Mouse (Mus musculus) MEL (cell line): ENCODE data around the gene Fam171a2. TPM values are rescaled to one million over a fixed set of nuclear protein-coding genes. Genes with fewer than 3 reads are reported as not detected.

Source experiments
- DNase-seq: peaks from one replicate; pipeline ENCODE4 v3.0.0; 2011; ENCODE audit warnings: low read depth, low spot score
- H3K27ac ChIP-seq: 2 replicates; pipeline ENCODE4 v1.5.1; 2012; ENCODE audit warnings: low read depth, mild to moderate bottlenecking, control low read depth, low read length, moderate library complexity; ENCODE audit not compliant: control insufficient read depth
- H3K27me3 ChIP-seq, 2 experiments: fragments of 150-350 bp in 1 of 2; sonication (generic) in 1 of 2; 2 replicates each; pipeline ENCODE4 v1.6.1; 2012; ENCODE audit warnings: low read length in 2 of 2, mild to moderate bottlenecking in 2 of 2, improper control_type of control experiment in 1 of 2, moderate library complexity in 1 of 2; ENCODE audit not compliant: insufficient read depth in 2 of 2, control insufficient read depth in 1 of 2
- H3K36me3 ChIP-seq, 2 experiments: 2 replicates each; pipeline ENCODE4 v1.6.1; 2012 to 2014; ENCODE audit warnings: low read length in 2 of 2, improper control_type of control experiment in 1 of 2, inconsistent platforms in 1 of 2, mild to moderate bottlenecking in 1 of 2; ENCODE audit not compliant: insufficient read depth in 2 of 2, control insufficient read depth in 1 of 2
- H3K4me1 ChIP-seq, 2 experiments: fragments of 150-350 bp in 1 of 2; sonication (generic) in 1 of 2; 2 replicates each; pipeline ENCODE4 v1.6.1; 2012; ENCODE audit warnings: low read length in 2 of 2, improper control_type of control experiment in 1 of 2, mild to moderate bottlenecking in 1 of 2; ENCODE audit not compliant: insufficient read depth in 2 of 2, control insufficient read depth in 1 of 2
- H3K4me3 ChIP-seq, 2 experiments: fragments of 150-350 bp in 1 of 2; sonication (generic) in 1 of 2; 2 replicates each; pipeline ENCODE4 v1.5.1; 2012; ENCODE audit warnings: low read depth in 2 of 2, low read length in 2 of 2, mild to moderate bottlenecking in 2 of 2, moderate library complexity in 2 of 2, control low read depth in 1 of 2, improper control_type of control experiment in 1 of 2; ENCODE audit not compliant: control insufficient read depth in 1 of 2, insufficient read depth in 1 of 2
- H3K79me2 ChIP-seq: 2 replicates; pipeline ENCODE4 v1.6.1; 2012; ENCODE audit warnings: mild to moderate bottlenecking, low read length, moderate library complexity; ENCODE audit not compliant: control insufficient read depth, poor library complexity, insufficient read depth
- H3K9ac ChIP-seq: 2 replicates; pipeline ENCODE4 v1.6.1; 2012; ENCODE audit warnings: low read depth, mild to moderate bottlenecking, control low read depth, low read length, moderate library complexity; ENCODE audit not compliant: control insufficient read depth, poor library complexity, severe bottlenecking
- H3K9me3 ChIP-seq: fragments of 150-350 bp; sonication (generic); replicated peaks from 2 replicates; pipeline ENCODE4 v1.6.1; 2012; ENCODE audit warnings: mild to moderate bottlenecking, low read length, improper control_type of control experiment, moderate library complexity; ENCODE audit not compliant: insufficient read depth
- BHLHE40 ChIP-seq: IDR thresholded peaks from 2 replicates; pipeline ENCODE4 v1.6.1; 2012; ENCODE audit warnings: low read depth, mild to moderate bottlenecking, inconsistent platforms, low read length, improper control_type of control experiment, borderline replicate concordance
- CHD1 ChIP-seq: IDR thresholded peaks from 2 replicates; pipeline ENCODE4 v1.6.1; 2012; ENCODE audit warnings: low read depth, mild to moderate bottlenecking, inconsistent platforms, low read length, improper control_type of control experiment
- CHD2 ChIP-seq: IDR thresholded peaks from 2 replicates; pipeline ENCODE4 v1.6.1; 2011; ENCODE audit warnings: low read length, improper control_type of control experiment
- CTCF ChIP-seq, 3 experiments: IDR thresholded peaks in 2 of 3; conservative IDR thresholded peaks in 1 of 3; 2 replicates each; pipeline ENCODE4 v1.5.1; 2011 to 2012; ENCODE audit warnings: low read length in 3 of 3, low read depth in 2 of 3, mild to moderate bottlenecking in 2 of 3, improper control_type of control experiment in 1 of 3, inconsistent platforms in 1 of 3, mixed read lengths in 1 of 3, moderate library complexity in 1 of 3; ENCODE audit not compliant: control insufficient read depth in 1 of 3, insufficient read depth in 1 of 3, poor library complexity in 1 of 3, severe bottlenecking in 1 of 3
- E2F4 ChIP-seq: IDR thresholded peaks from 2 replicates; pipeline ENCODE4 v1.6.1; 2011; ENCODE audit warnings: low read depth, low read length, improper control_type of control experiment, borderline replicate concordance
- EP300 ChIP-seq, 2 experiments: IDR thresholded peaks; 2 replicates each; pipeline ENCODE4 v1.6.1; 2011; ENCODE audit warnings: improper control_type of control experiment in 2 of 2, low read length in 2 of 2, low read depth in 1 of 2, mild to moderate bottlenecking in 1 of 2
- ETS1 ChIP-seq: IDR thresholded peaks from 2 replicates; pipeline ENCODE4 v1.6.1; 2012; ENCODE audit warnings: low read depth, mild to moderate bottlenecking, inconsistent platforms, low read length, improper control_type of control experiment, moderate library complexity
- GATA1 ChIP-seq: IDR thresholded peaks from 2 replicates; pipeline ENCODE4 v1.6.1; 2011; ENCODE audit warnings: low read depth, low read length, improper control_type of control experiment
- JUND ChIP-seq: IDR thresholded peaks from 2 replicates; pipeline ENCODE4 v1.6.1; 2011; ENCODE audit warnings: low read depth, mild to moderate bottlenecking, improper control_type of control experiment, low read length
- KAT2A ChIP-seq: conservative IDR thresholded peaks from 2 replicates; pipeline ENCODE4 v1.6.1; 2012; ENCODE audit warnings: low read depth, low read length, improper control_type of control experiment, inconsistent platforms
- MAFK ChIP-seq: IDR thresholded peaks from 2 replicates; pipeline ENCODE4 v1.6.1; 2011; ENCODE audit warnings: low read depth, mild to moderate bottlenecking, low read length, improper control_type of control experiment, borderline replicate concordance
- MAX ChIP-seq: IDR thresholded peaks from 2 replicates; pipeline ENCODE4 v1.6.1; 2011; ENCODE audit warnings: low read length, improper control_type of control experiment
- MAZ ChIP-seq: IDR thresholded peaks from 2 replicates; pipeline ENCODE4 v1.6.1; 2012; ENCODE audit warnings: low read depth, mild to moderate bottlenecking, inconsistent platforms, low read length, improper control_type of control experiment
- MEF2A ChIP-seq: IDR thresholded peaks from 2 replicates; pipeline ENCODE4 v1.6.1; 2014; ENCODE audit warnings: low read depth, mild to moderate bottlenecking, inconsistent platforms, low read length, improper control_type of control experiment; ENCODE audit not compliant: poor library complexity, insufficient replicate concordance, severe bottlenecking; ENCODE audit errors: extremely low read depth
- MYB ChIP-seq: IDR thresholded peaks from 2 replicates; pipeline ENCODE4 v1.6.1; 2011; ENCODE audit warnings: mild to moderate bottlenecking, low read depth, low read length, improper control_type of control experiment
- MYC ChIP-seq: IDR thresholded peaks from 2 replicates; pipeline ENCODE4 v1.6.1; 2011; ENCODE audit warnings: low read depth, mild to moderate bottlenecking, low read length, improper control_type of control experiment, moderate library complexity
- NELFE ChIP-seq: IDR thresholded peaks from 2 replicates; pipeline ENCODE4 v1.6.1; 2011; ENCODE audit warnings: low read depth, low read length, improper control_type of control experiment
- NRF1 ChIP-seq: IDR thresholded peaks from 2 replicates; pipeline ENCODE4 v1.6.1; 2014; ENCODE audit warnings: low read depth, mild to moderate bottlenecking, inconsistent platforms, low read length, improper control_type of control experiment, moderate library complexity; ENCODE audit not compliant: poor library complexity, insufficient read depth, severe bottlenecking
- POLR2A ChIP-seq, 2 experiments: IDR thresholded peaks; 2 replicates each; pipeline ENCODE4 v1.6.1; 2011 to 2012; ENCODE audit warnings: low read length in 2 of 2, mild to moderate bottlenecking in 2 of 2, control low read depth in 1 of 2, improper control_type of control experiment in 1 of 2, low read depth in 1 of 2, moderate library complexity in 1 of 2; ENCODE audit not compliant: control insufficient read depth in 1 of 2, insufficient read depth in 1 of 2, poor library complexity in 1 of 2
- POLR2AphosphoS2 ChIP-seq: IDR thresholded peaks from 2 replicates; pipeline ENCODE4 v1.6.1; 2011; ENCODE audit warnings: low read length, improper control_type of control experiment
- POLR2AphosphoS5 ChIP-seq: IDR thresholded peaks from 2 replicates; pipeline ENCODE4 v1.6.1; 2012; ENCODE audit warnings: low read depth, borderline replicate concordance, mild to moderate bottlenecking, inconsistent platforms, low read length, moderate library complexity, mixed read lengths
- RAD21 ChIP-seq: IDR thresholded peaks from 2 replicates; pipeline ENCODE4 v1.6.1; 2011; ENCODE audit warnings: mild to moderate bottlenecking, low read depth, low read length, improper control_type of control experiment
- RCOR1 ChIP-seq: IDR thresholded peaks from 2 replicates; pipeline ENCODE4 v1.6.1; 2012; ENCODE audit warnings: low read depth, mild to moderate bottlenecking, inconsistent platforms, low read length, improper control_type of control experiment
- SIN3A ChIP-seq: IDR thresholded peaks from 2 replicates; pipeline ENCODE4 v1.6.1; 2012; ENCODE audit warnings: low read length, improper control_type of control experiment, inconsistent platforms
- SMC3 ChIP-seq: IDR thresholded peaks from 2 replicates; pipeline ENCODE4 v1.6.1; 2011; ENCODE audit warnings: low read depth, low read length, improper control_type of control experiment
- TAL1 ChIP-seq: IDR thresholded peaks from 2 replicates; pipeline ENCODE4 v1.6.1; 2012; ENCODE audit warnings: mild to moderate bottlenecking, inconsistent platforms, low read length, moderate library complexity, mixed read lengths
- TCF12 ChIP-seq: IDR thresholded peaks from 2 replicates; pipeline ENCODE4 v1.6.1; 2014; ENCODE audit warnings: low read depth, mild to moderate bottlenecking, inconsistent platforms, low read length, improper control_type of control experiment, moderate library complexity
- UBTF ChIP-seq: IDR thresholded peaks from 2 replicates; pipeline ENCODE4 v1.6.1; 2012; ENCODE audit warnings: low read depth, mild to moderate bottlenecking, inconsistent platforms, low read length, improper control_type of control experiment, moderate library complexity, borderline replicate concordance; ENCODE audit not compliant: insufficient read depth
- USF1 ChIP-seq: IDR thresholded peaks from 2 replicates; pipeline ENCODE4 v1.6.1; 2014; ENCODE audit warnings: low read depth, mild to moderate bottlenecking, inconsistent platforms, low read length, improper control_type of control experiment, moderate library complexity
- USF2 ChIP-seq, 2 experiments: IDR thresholded peaks; 2 replicates each; pipeline ENCODE4 v1.6.1; 2011 to 2012; ENCODE audit warnings: improper control_type of control experiment in 2 of 2, low read length in 2 of 2, borderline replicate concordance in 1 of 2, inconsistent platforms in 1 of 2, low read depth in 1 of 2, mild to moderate bottlenecking in 1 of 2; ENCODE audit not compliant: insufficient read depth in 1 of 2
- ZC3H11A ChIP-seq: IDR thresholded peaks from 2 replicates; pipeline ENCODE4 v1.6.1; 2012; ENCODE audit warnings: low read depth, mild to moderate bottlenecking, inconsistent platforms, low read length, improper control_type of control experiment
- ZKSCAN1 ChIP-seq: IDR thresholded peaks from 2 replicates; pipeline ENCODE4 v1.6.1; 2012; ENCODE audit warnings: low read depth, mild to moderate bottlenecking, inconsistent platforms, low read length, improper control_type of control experiment, moderate library complexity
- ZMIZ1 ChIP-seq: IDR thresholded peaks from 2 replicates; pipeline ENCODE4 v1.6.1; 2012; ENCODE audit warnings: low read depth, mild to moderate bottlenecking, inconsistent platforms, low read length, improper control_type of control experiment, moderate library complexity
- ZNF384 ChIP-seq: IDR thresholded peaks from 2 replicates; pipeline ENCODE4 v1.6.1; 2012; ENCODE audit warnings: low read depth, mild to moderate bottlenecking, inconsistent platforms, low read length, improper control_type of control experiment
- polyA plus RNA-seq, 2 experiments: library from polyadenylated mRNA; stranded (reverse) in 1 of 2; unstranded in 1 of 2; fragments of >175 nt in 1 of 2; fragments of >200 nt in 1 of 2; gene quantifications; 2 replicates each; pipeline versions ENCODE4 v1.2.1 to v1.2.4; 2012; ENCODE audit warnings: low replicate concordance in 2 of 2, low read depth in 1 of 2; ENCODE audit not compliant: insufficient read length in 2 of 2, insufficient read depth in 1 of 2, missing spikeins in 1 of 2
- total RNA-seq: library from RNA; depleted of rRNA; stranded (reverse); fragments of 300-350 nt; gene quantifications from 2 replicates; pipeline ENCODE4 v1.2.3, GENCODE M21; 2012

Gene Fam171a2
- total and polyA plus RNA-seq, 3 experiments, result 2.0 to 8.8 TPM; not detected in 1

DNA sequence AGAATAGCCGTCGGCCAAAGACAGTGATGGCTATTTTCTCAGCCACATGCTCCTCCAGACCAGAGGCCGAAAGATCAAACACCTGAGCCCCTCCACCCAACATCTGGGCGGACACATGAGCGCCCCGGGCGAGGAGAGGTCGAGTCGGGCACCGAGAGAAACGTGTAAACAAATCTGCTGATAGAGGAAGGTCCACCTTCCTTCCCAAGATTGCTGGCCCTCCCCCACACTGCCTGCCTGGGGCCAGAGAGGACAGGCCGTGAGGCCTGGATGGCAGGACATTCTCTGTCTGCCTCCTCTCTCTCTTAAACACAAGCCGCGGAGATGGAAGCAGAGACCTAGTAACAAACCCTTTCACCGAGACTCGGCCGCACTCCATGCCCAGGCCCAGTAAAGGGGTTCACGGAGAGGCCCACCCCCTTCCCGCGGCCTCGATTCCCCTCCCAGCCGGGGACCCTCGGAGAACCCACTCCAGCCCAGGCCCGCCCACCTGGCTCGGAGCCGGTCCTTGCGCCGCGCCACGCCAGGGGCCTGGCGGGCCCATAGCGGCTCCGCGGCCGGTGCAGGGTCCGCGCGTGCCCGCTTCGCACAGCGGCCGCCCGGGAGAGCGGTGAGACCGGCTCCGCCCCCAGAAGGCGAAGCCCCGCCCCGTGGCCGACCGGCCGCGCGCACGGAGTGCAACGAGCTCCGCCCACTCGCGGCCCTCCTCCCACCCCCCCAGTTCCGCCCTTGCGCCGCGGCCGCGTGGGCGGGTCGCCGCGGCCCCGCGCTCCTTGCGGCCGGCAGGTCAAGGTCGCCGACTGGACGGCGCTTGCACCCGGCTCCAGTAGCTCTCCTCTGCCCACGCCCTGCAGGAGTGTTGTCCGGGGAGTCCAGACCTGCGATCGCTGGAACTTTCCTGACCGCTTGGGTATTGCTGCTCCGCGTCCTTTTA lies 40.3 kb downstream of the Fam171a2 start:
- H3K27ac ChIP-seq, result peak overlapping the region; percentile 97
- H3K36me3 ChIP-seq, result peaks cover 0 to 14% of the 10 kb centered on the region in 2 experiments; a peak in 2 of 4 replicates
- peak overlapping the region; percentile 87 for H3K9ac ChIP-seq
- peaks cover 11 to 22% of the 10 kb centered on the region in 2 experiments for H3K4me1 ChIP-seq
- H3K79me2 ChIP-seq, result peaks cover 19% of the 10 kb centered on the region
- no peaks in the 10 kb centered on the region for H3K27me3 ChIP-seq
- DNase-seq, result peak; percentile 93
- H3K9me3 ChIP-seq, result no peaks in the 10 kb centered on the region
- peak overlapping the region; percentile 80 to 92 for H3K4me3 ChIP-seq
- TF ChIP-seq NELFE, result peak; percentile 85
- TF ChIP-seq KAT2A, result no peak; the same call in 1 of the 2 replicates
- TF ChIP-seq POLR2A (IDR thresholded peaks at IDR 0.05; ENCODE audit: control insufficient read depth in 1 of 2, insufficient read depth in 1 of 2, low read depth in 1 of 2, low read length in 2 of 2, poor library complexity in 1 of 2), result peak; percentile 52 to 79; a peak in 2 of 4 replicates
- TF ChIP-seq MAX, result no peak; the same call in 1 of the 2 replicates
- TF ChIP-seq MEF2A, result no peak
- no peak for TF ChIP-seq MYB
- TF ChIP-seq E2F4, result no peak
- TF ChIP-seq TCF12, result peak; percentile 84
- no peak for TF ChIP-seq RAD21
- TF ChIP-seq EP300 (IDR thresholded peaks at IDR 0.05; ENCODE audit: low read depth in 1 of 2, low read length in 2 of 2), result peak; percentile 29 to 48; a peak in 2 of 4 replicates
- TF ChIP-seq MYC, result peak; percentile 64
- no peak for TF ChIP-seq RCOR1
- no peak for TF ChIP-seq CHD1
- TF ChIP-seq ZC3H11A, result no peak
- TF ChIP-seq TAL1, result no peak
- no peak for TF ChIP-seq ETS1
- TF ChIP-seq BHLHE40, result no peak
- TF ChIP-seq MAZ, result peak; percentile 86; the same call in 1 of the 2 replicates
- no peak for TF ChIP-seq SMC3
- TF ChIP-seq JUND, result no peak
- no peak for TF ChIP-seq CHD2
- TF ChIP-seq USF2 (IDR thresholded peaks at IDR 0.05; ENCODE audit: borderline replicate concordance in 1 of 2, insufficient read depth in 1 of 2, low read depth in 1 of 2, low read length in 2 of 2), result no peak
- TF ChIP-seq GATA1, result no peak
- TF ChIP-seq POLR2AphosphoS2, result no peak; the same call in 1 of the 2 replicates
- TF ChIP-seq POLR2AphosphoS5, result no peak
- TF ChIP-seq CTCF (IDR thresholded peaks at IDR 0.05 in 2 of 3, conservative IDR thresholded peaks at IDR 0.05 in 1 of 3; ENCODE audit: control insufficient read depth in 1 of 3, insufficient read depth in 1 of 3, low read depth in 2 of 3, low read length in 3 of 3, poor library complexity in 1 of 3, severe bottlenecking in 1 of 3), result no peak
- TF ChIP-seq ZNF384, result 0 out of 2 replicates have a peak, but pooled peaks have one; percentile 20
- 0 out of 2 replicates have a peak, but pooled peaks have one; percentile 43 for TF ChIP-seq NRF1
- TF ChIP-seq USF1, result no peak
- TF ChIP-seq MAFK, result no peak
- peak; percentile 65 for TF ChIP-seq SIN3A
- TF ChIP-seq UBTF, result peak; percentile 74; the same call in 1 of the 2 replicates
- peak; percentile 88 for TF ChIP-seq ZMIZ1
- no peak for TF ChIP-seq ZKSCAN1
